Comparison of ENCODE assay signal across 16 mouse cellular contexts in genomic region chr6:93822221-93822897, GRCm38 (mm10).
DNase-seq lines count a peak whose midpoint lies in the region; ATAC-seq lines count a peak whose summit lies in the region.
"Had no signal": no experiment of that assay in that cellular context is flagged by ENCODE, and none has a peak within 500 bp of the region (broad histone marks: within the 10 kb centered on the region; RNA-seq: fewer than 3 reads in every experiment).

No protein-coding gene starts in this region.

- H3K9ac ChIP-seq in midbrain, embryonic 15.5 days: no peak overlapping the region
- H3K9ac ChIP-seq in neural tube, embryonic 13.5 days: no peak overlapping the region
- H3K9ac ChIP-seq: heart, embryonic 15.5 days; liver, postnatal 0 days; neural tube, embryonic 12.5 days; stomach, embryonic 15.5 days had no signal

- DNase-seq in heart, embryonic 10.5 days (ENCODE audit: low spot score): peak; percentile 68
- DNase-seq in heart, adult 18-20 months: no peak
- DNase-seq in midbrain, embryonic 10.5 days (ENCODE audit: low spot score): no peak
- peak; percentile 18 to 44 for DNase-seq in kidney, adult 8-10 months
- DNase-seq in adipocyte (ENCODE audit: low spot score): no peak
- DNase-seq in frontal cortex, postnatal 14 days (ENCODE audit: low spot score in 2 of 2): no peak
- DNase-seq: adrenal gland, postnatal 25 days; embryo, embryonic 11 days; liver, postnatal 0 days had no signal

- no peak for ATAC-seq in midbrain, embryonic 15.5 days (replicated peaks)
- ATAC-seq in neural tube, embryonic 13.5 days (ENCODE audit: low read depth): no peak
- ATAC-seq: liver, postnatal 0 days; midbrain, embryonic 16.5 days had no signal

- H3K27me3 ChIP-seq in heart, embryonic 10.5 days (ENCODE audit: insufficient read depth, poor library complexity, severe bottlenecking): no peaks in the 10 kb centered on the region
- H3K27me3 ChIP-seq in midbrain, embryonic 10.5 days (ENCODE audit: low read depth, poor library complexity, severe bottlenecking): no peaks in the 10 kb centered on the region
- no peaks in the 10 kb centered on the region for H3K27me3 ChIP-seq in midbrain, embryonic 15.5 days (replicated peaks)
- H3K27me3 ChIP-seq in neural tube, embryonic 13.5 days: no peaks in the 10 kb centered on the region
- H3K27me3 ChIP-seq: CH12.LX; heart, embryonic 15.5 days; neural tube, embryonic 12.5 days; stomach, embryonic 15.5 days had no signal

- H3K4me3 ChIP-seq in heart, embryonic 10.5 days: no peak overlapping the region
- H3K4me3 ChIP-seq in midbrain, embryonic 10.5 days: no peak overlapping the region
- H3K4me3 ChIP-seq in midbrain, embryonic 15.5 days: no peak overlapping the region
- H3K4me3 ChIP-seq in neural tube, embryonic 13.5 days: no peak overlapping the region
- H3K4me3 ChIP-seq: heart, embryonic 15.5 days; neural tube, embryonic 12.5 days; stomach, embryonic 15.5 days had no signal

- WGBS in heart, embryonic 10.5 days: 83% methylated on average over 9 of the region's 9 CpGs
- 83% methylated on average over 9 of the region's 9 CpGs for WGBS in midbrain, embryonic 10.5 days
- 78% methylated on average over 9 of the region's 9 CpGs for WGBS in midbrain, embryonic 15.5 days
- 45% methylated on average over 9 of the region's 9 CpGs for WGBS in neural tube, embryonic 13.5 days

- 0 out of 2 replicates have a peak, but pooled peaks cover 4% of the 10 kb centered on the region for H3K36me3 ChIP-seq in heart, embryonic 10.5 days
- no peaks in the 10 kb centered on the region for H3K36me3 ChIP-seq in midbrain, embryonic 10.5 days
- no peaks in the 10 kb centered on the region for H3K36me3 ChIP-seq in midbrain, embryonic 15.5 days (replicated peaks)
- H3K36me3 ChIP-seq in neural tube, embryonic 13.5 days: no peaks in the 10 kb centered on the region
- H3K36me3 ChIP-seq: heart, embryonic 15.5 days; neural tube, embryonic 12.5 days; stomach, embryonic 15.5 days had no signal

- H3K4me2 ChIP-seq in midbrain, embryonic 15.5 days: no peak overlapping the region
- no peak overlapping the region for H3K4me2 ChIP-seq in neural tube, embryonic 13.5 days
- H3K4me2 ChIP-seq: heart, embryonic 15.5 days; stomach, embryonic 15.5 days had no signal

- no peak overlapping the region for H3K27ac ChIP-seq in heart, embryonic 10.5 days
- peak overlapping the region; percentile 68 for H3K27ac ChIP-seq in midbrain, embryonic 10.5 days (replicated peaks)
- no peak overlapping the region for H3K27ac ChIP-seq in midbrain, embryonic 15.5 days
- peak overlapping the region; percentile 79; the same call in 1 of the 2 replicates for H3K27ac ChIP-seq in neural tube, embryonic 13.5 days (replicated peaks)
- H3K27ac ChIP-seq: heart, embryonic 15.5 days; neural tube, embryonic 12.5 days; stomach, embryonic 15.5 days had no signal

- peaks cover 16% of the 10 kb centered on the region for H3K4me1 ChIP-seq in heart, embryonic 10.5 days
- H3K4me1 ChIP-seq in midbrain, embryonic 10.5 days: peaks cover 51% of the 10 kb centered on the region
- H3K4me1 ChIP-seq in midbrain, embryonic 15.5 days: peaks cover 37% of the 10 kb centered on the region
- H3K4me1 ChIP-seq in neural tube, embryonic 13.5 days (replicated peaks): peaks cover 48% of the 10 kb centered on the region

- no peaks in the 10 kb centered on the region for H3K9me3 ChIP-seq in heart, embryonic 10.5 days
- no peaks in the 10 kb centered on the region for H3K9me3 ChIP-seq in midbrain, embryonic 10.5 days (replicated peaks)
- no peaks in the 10 kb centered on the region for H3K9me3 ChIP-seq in midbrain, embryonic 15.5 days
- H3K9me3 ChIP-seq in neural tube, embryonic 13.5 days: no peaks in the 10 kb centered on the region
- H3K9me3 ChIP-seq: heart, embryonic 15.5 days; neural tube, embryonic 12.5 days; stomach, embryonic 15.5 days had no signal

Comparison
In these comparisons a context has a peak if more than half of its experiments do, and no peak if none do; other contexts are left out.
1. DNase-seq: peak in heart, embryonic 10.5 days (single experiment) and kidney, adult 8-10 months (2 of 2); none in heart, adult 18-20 months (0 of 2), midbrain, embryonic 10.5 days (single experiment), adipocyte (single experiment) and frontal cortex, postnatal 14 days (0 of 2).
2. H3K27ac ChIP-seq: peak in midbrain, embryonic 10.5 days (single experiment) and neural tube, embryonic 13.5 days (single experiment); none in heart, embryonic 10.5 days (single experiment) and midbrain, embryonic 15.5 days (single experiment).